Mouse (Mus musculus): ENCODE data around the gene Egfr.

The Egfr gene

DNA sequence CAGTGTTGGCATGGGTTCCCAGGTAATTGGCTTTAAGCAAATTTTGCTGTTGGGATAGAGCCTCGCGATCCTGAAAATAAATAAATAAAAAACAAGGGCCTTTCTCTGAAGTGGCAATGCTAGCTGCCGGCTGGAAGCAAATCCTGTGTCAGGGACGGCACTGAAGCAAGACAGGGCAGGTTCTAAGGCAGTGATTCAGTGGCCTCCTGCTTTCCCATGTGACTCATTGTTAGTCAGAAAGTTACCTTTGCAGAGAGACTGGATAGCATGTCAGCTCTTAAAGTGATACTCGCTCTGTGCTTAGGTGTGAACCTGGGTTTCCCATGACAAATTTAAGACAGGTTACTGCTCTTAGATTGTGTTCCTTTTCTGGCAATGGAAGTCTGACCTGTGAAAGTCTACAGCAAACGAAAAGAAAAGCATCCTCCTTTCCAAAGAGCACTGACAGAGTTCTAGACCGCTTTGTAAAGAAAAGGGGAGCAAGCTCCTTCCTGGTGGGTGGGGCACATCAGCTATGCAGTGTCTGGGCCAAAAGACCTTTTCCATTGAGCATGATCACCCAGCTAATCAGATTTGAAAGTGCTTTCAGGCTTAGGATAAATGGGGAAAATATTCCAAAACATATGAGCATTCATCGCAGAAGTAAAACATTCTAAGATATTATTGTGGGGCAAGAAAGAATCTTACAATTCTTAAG is 78.7 kb downstream of the Egfr start:
- no peak for DNase-seq

DNA sequence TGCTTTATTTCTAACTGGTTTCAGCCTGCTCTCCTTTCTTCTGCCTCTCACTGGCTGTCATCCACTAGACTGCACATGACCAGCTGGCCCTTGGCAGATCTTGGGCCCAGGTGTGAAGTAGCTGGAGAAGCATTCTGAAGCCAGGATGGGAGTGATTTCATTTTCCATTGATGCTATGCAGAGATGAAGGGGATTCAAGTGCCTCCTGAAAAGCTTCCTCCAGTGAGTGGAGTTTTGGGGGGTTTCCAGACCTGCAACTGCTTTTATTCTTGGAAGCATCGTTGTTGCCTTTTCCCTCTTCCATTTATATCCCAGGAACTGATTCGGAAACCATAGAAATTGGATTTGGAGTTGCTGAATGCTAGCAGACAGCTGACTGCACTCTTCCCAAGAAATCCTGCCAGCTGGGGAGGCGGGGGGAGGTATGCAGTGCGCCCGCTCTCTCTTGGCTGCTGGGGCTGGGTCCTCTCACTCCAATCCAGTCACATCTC is 80.0 kb downstream of the Egfr start:
- no peak for DNase-seq

DNA sequence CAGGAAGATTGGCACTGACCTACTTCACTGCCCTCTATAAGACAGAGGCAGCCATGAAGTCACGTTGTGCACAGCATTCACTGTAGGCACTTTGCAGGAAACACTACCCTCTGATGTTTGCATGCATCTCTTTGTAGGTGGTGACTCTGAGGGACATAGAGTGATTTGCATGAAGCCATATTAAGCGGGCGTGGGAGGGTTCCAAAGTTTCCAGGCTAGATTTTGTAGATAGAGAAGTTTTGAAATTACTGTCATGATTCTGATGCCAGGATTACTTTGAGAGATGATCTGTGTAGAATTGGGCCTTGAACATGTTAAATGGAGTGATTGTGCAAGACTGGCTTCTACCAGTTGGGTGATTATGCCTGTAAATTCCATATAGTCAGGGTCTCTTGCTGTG is 86.8 kb downstream of the Egfr start:
- DNase-seq: no peak

DNA sequence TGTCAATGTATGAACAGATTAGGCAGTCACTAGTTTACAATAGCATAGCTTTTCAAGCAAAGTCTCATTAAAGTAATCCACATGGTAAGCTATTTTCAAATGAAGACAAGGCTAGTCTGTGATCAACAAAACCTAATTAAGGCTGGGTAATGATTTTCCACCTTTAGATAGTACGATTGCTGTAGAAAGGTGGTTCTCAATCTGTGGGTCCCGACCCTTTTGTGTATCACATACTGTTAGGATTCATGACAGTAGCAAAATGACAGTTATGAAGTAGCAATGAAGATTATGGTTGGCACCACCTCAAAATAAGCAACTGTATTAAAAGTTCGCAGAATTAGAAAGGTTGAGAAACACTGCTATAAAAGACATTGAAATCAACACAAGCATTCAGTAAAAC is 90.9 kb downstream of the Egfr start:
- no peak for DNase-seq

DNA sequence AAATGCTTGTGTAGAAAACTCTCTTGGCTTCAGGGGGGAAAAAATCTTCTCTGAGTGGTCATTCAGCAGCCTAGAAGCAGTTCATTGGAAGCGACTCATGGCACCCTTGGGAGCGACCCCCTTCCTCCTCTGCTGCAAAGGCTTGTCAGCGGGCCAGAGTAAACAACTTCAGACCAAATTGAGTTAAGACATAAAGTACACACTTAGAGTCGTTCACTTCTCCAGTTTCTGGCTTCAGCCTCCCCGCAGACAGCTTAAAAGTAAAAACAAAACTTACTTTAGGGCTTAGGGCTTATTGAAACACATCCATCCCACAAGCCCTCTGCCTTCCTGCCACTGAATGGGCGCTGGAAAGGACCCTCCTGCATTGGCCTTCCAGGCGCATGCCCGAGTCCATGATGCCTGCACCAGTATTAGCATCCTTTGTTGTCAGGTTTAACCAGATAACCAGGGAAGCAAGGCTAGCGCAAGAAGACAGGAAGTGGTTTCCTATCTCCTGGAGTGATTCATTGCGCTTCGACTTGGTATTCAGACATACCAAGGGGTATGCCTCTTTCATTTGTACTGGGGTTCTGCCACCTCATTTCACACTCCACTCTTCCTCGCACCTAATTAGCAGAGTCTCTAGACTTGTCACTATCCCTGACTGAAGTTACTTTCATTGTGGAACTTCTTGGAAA is 92.0 kb downstream of the Egfr start:
- no peak for DNase-seq

DNA sequence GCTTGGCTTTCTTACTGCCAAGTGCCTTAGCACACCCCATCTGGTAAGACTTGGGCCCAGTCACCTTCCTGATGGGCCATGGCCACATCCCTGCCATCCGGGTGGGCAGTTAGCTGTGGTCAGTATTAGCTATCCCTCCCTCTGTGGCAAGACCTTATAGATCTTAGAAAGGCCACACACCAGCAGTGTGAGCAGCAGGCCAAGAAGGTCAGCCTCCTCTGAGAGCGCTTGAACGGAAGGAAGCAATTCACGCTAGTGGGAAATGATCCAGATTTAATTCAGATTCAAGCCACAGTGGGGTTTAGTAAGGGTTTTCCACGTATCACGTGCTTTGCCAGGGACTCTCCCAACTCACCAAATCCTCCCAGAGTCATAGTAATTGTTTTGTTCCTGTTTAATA is 96.9 kb downstream of the Egfr start:
- DNase-seq: no peak

DNA sequence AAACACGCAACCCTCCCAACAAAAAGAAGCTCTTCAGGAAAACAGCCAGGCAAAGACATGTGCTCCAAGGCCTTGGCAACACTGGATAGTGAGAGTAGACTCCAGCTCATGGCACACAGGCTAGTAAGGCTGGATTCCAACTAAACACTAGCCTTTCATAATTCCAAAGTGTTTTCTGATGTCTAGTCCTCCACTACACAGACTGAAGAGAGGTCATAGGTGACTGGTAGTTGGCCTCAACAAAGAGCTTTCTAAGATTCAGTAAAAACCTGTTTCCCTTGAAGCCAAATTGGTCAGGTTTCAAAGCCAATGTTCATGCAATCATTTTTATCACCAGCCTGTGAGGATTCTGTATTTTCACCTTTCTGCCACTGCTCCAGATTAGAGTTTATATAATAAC is 99.4 kb downstream of the Egfr start:
- DNase-seq: no peak

DNA sequence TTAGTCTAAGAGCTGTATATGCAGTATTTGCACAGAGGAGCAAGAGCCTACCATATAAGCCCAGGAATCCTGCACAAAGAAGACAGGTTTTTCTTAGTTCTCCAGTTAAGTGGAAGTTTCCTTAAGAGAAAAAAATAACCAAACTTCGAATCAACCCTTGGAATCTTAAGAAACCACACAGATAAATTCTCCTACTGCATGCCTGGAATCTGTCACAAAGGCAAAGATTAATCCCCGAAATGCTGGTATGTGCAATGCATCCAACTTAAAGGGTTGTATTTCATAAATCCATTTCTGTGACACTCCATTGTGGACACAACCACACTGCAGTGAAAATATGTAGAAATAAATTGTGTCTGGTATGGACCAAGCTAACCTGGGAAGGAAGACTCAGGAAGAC is 102.1 kb downstream of the Egfr start:
- no peak for DNase-seq

DNA sequence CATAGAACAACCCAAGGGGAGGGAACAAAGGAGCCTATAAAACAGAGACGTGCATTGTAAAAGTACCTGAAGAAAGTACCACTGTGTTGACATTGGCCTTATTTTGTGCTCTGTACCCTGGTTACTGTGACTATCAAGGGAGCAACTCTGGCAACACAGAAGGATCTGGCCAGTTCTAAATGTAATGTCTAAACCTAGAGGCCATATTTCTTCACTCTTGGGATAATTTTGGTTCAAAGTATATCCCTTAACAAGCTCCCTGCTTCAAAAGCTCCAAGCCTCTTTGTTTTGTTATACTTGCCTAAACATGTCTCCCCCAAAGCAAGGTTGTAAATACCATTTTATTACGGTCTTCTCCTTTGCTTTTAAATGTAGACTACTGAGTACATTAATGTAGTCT is 105.3 kb downstream of the Egfr start:
- DNase-seq: no peak

DNA sequence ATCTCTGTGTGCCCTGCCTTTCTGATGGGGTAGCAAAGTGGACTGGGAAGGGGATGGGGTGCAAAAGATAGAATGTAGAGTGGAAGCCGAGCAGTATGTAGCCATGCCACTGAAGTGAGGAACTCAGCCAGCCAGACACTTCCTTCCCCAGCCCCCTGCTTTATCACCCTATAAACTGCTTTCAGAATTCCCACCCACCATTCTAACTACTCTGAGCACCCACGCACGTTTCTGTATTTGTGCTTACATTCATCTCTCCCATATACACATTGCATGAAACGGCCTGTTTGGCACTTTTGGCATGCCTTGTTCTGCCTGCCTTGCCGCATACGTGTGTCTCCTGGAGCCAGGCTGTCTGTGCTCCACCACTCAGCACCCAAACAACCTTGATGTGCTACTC is 109.0 kb downstream of the Egfr start:
- no peak for DNase-seq

DNA sequence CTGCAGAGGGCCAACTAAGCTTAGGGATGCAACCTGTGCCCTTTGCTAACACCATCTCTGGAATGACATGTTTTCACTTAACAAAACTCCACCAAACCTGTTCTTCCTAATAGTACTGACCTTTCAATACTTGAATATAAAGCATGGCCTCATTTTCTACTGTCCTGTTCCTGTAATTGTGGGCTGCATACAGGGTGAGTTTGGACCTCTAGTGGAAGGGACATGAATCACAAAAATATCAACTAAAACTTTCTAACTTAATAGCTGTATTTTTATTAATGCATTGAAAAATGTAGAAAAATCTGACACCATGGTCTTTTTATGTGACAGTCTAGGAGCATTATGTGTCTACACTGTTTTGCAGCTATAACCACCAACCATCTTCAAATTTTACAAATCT is 111.5 kb downstream of the Egfr start:
- no peak for DNase-seq

DNA sequence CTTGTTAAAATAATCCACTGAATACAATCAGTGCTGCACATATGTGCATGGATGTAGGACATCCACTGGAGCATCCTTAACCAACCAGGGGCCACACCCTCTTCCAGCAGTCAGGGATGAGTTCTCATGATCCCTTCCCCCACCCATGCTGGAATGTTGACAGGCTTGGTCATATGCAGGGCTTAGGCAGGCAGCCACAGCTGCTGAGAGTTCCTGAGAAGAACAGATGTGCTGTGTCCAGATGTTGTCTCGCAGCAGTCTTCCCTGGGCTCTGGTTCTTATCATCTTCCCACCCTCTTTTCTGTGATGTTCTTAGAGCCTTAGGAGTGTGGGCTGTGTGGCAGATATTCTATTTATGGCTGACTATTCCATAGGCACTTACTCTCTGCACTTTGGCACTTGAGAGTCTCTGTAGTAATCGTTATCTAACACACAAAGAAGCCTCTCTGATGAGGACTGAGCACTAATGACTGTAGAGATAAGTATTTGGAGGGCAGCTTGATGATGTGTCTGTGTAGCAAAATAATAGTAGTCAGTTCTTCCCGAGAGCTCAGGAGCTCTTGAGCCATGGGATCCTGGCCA is 113.1 kb downstream of the Egfr start:
- DNase-seq: no peak

DNA sequence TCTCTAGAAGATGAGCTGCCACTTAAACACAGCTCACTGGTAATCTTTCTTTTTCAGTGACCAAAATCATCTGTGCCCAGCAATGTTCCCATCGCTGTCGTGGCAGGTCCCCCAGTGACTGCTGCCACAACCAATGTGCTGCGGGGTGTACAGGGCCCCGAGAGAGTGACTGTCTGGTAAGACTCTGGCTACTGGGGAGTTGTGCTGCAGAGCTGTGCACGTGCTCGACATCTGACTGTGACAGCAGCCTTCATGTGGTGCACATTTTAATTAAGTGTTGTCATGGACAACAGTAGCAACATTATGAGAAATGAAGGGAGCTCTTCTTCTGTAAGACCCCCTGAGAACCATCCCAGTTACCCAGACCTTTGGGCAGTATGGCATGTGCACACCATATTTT is 116.0 kb downstream of the Egfr start:
- DNase-seq: peak; percentile 7

DNA sequence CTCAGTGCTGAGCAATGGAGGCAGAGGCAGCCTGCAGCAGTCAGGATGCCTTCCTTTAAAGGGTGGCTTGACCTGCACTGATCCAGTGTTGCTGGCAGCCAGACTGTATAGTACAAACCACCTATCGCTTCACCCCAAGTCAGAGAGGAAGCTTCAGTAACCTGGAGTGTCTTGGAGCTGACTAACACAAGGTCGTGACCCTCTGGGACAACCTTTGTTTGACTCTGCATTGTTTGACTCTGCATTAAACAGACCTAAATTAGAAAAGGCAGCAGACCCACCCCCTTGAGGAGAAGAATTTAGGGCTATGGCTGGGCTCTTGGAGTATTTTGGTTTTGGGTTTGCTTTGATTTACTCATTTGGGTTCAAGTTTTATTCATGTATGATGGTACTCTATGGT is 117.5 kb downstream of the Egfr start:
- DNase-seq: no peak

DNA sequence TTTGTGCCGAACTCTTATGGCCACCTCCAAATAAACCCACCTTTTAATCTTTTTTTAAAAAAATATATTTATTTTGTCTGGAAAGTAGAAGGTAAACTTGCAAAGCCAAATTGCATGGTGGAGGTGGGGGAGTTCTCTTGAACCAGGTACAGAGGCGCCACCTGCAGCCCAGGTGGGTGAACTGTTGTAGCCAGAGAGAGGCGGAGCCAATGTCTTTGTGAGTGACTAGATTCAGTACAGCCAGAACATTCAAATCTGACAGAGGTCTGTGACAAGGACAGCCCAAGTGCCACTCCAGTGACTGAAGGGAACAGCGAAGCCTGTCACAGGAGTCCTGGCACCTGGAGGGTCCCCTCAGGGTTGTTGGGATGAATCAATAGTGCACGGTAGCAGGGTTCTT is 119.1 kb downstream of the Egfr start:
- DNase-seq: peak; percentile 15

DNA sequence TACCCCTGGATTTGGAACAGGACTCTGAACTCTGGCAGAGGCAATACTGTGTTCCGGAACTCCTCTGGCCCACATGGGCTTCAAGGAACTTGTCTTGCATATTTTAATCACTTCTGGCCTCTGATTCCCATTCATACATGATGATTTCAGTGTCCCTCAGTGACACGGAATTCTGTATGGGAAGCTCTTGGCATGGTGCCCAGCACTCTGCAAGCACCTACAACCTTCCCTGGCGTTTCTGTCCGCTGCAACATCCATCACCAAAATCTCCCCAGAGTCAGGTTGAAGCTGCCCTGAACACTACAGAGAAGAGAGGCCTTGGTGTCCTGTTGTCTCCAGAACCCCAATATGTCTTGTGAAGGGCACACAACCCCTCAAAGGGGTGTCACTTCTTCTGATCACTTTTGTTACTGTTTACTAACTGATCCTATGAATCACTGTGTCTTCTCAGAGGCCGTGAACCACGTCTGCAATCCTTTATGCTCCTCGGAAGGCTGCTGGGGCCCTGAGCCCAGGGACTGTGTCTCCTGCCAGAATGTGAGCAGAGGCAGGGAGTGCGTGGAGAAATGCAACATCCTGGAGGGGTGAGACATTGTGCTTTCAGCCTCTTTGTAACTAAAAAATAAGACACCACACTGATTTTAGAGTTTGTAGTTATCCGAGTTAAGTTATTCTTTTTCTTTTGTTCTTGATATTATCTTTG is 125.8 kb downstream of the Egfr start:
- DNase-seq: peak; percentile 37

DNA sequence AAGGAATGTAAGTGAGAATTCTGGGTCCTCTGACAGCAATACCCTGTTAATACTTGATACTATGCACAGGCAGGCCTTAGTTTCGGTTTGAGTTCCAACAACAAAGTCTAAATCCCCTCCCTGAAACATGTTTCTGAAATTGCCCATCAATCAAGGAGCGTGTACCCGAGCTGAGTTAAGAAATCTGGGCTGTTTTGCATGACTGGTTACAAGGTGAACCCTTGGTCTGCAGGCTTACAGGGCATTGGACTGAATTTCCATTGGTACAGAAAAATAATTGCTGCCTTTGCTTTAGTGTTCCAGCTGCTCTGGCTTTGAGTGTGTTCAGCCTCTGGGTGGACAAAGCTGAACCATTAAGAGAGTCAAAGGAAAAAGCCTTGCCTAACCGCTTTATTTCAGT is 129.9 kb downstream of the Egfr start:
- DNase-seq: no peak

DNA sequence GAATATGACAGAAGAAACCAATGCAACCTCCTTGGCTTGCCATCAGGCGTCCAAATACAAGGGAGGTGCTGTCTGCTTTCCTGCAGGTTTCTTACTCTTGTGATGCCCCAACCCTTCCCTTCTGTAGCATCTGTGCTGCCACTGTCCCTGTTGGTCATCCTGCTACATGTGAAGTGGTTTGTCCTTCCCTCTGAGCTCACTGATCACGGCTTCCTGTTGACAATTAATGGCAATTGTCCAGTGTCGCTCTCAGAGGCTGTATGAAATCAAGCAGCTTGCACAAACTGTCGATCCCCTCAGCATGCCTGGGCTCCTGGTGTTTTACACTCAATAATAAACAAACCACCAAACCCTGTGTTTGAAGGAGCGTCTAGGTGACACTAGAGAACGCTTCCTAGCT is 134.1 kb downstream of the Egfr start:
- DNase-seq: no peak

DNA sequence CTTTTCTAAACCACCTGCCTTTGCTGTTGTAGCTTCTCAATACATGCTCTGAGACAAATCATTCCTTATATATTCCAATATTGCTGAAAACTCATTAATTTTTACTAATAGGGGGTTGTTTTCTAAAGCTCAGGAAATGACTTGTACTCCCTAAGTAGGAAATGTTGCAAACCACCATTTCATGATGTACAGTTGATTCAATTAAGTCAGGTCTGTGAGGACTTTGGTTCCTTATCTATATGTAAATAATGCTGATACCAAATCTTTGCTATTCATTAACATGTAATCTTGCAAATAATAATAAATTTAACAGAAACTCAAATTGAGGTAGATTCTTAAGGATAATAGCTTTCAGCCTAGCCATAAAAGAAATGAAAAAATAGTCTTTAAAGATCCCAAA is 136.1 kb downstream of the Egfr start:
- DNase-seq: no peak

DNA sequence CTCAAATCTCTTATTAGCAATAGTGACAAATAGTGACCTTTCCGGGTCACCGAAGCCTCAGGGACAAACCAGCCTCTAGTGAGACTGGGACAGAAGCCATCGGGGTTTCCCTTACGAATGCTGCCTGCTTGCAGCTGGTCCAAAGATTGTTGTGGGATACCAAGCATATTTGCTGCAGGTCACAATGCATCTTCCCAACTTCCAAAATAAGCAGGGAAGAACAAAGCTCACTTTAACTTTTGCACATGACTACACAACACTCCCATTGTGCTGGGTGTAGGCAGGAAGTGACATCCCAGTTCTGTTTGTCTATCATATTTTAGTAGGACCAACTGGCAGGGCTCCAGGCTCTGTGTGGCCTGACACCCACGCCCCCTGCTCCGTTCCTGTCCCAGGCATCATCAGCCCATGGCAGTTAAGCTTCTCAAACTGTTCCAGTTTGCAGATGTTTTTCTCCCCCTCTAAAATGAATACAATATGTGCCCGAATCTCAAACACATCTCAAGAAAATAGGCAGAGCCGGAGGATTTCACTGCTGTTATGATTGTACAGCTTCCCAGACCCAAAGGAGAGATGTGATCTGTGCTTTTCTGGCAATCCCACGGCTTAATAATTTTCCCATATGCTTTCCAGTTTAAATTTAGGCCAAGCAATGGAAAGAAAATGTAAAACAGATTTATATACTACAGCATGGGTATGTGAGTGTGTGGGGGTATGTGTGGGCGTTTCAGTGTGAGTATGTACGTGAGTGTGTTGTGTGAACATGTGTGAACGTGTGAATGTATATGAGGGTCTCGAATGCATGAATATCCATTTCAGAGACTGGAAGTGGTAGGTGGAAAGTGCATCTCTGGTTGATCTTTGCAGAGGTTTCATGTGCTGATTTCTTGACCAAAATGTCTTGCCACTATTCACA is 143.7 kb downstream of the Egfr start:
- peak; percentile 56 for DNase-seq

DNA sequence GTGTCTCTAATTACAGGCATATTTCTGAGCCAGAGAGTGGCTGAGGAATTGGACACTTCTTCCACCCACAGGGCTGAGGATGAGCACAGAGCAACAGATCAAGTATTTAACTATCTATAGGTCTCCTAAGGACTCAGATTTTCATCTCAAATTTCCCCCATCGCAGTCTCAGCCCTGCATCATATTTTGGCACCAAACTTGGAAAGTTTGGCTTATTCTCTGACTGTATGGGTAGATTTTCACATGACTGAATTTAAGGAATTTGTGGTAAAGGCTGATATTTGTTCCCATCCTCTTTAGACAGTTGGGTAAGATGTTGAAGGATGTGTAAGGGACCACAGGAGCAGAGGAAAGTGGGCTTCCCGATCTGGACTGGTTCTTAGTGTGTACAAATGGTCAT is 145.7 kb downstream of the Egfr start:
- no peak for DNase-seq

DNA sequence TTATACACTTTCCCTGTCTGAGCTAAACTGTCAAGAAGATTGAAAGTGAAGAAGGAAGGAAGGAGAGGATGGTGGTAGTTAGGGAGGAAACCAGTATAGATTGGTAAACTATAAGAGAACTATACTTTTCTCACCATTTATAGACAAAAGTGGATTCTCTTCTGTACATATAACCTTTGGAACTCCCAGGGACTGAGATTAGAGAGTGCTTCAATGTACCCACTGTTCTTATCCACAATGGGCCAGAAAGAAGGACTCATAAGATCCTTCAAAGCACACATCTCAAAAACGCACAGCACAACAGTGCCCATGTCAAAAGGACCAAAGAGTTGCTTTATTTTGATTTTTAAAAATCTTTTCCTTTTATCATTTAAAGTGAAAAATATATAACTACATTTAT is 148.2 kb downstream of the Egfr start:
- DNase-seq: no peak
